Mouse (Mus musculus) adrenal gland, adult 8-10 months (tissue): ENCODE data around the gene Ccdc34. TPM values are rescaled to one million over a fixed set of nuclear protein-coding genes. Genes with fewer than 3 reads are reported as not detected.
A peak's percentile ranks its signal among the peaks of the same experiment; 100 is the strongest.

Experiments used
- DNase-seq: peaks from one replicate; pipeline ENCODE4 v3.0.0; 2022
- total RNA-seq, 4 experiments: library from RNA; stranded (reverse); gene quantifications; 2 replicates each; pipeline ENCODE4 v1.2.4; 2022

Ccdc34 gene
- 10 to 100 TPM in 2 of 4 experiments, 1 to 10 TPM in 2; 5.1 to 10.5 (median 8.9) TPM for total RNA-seq

DNA sequence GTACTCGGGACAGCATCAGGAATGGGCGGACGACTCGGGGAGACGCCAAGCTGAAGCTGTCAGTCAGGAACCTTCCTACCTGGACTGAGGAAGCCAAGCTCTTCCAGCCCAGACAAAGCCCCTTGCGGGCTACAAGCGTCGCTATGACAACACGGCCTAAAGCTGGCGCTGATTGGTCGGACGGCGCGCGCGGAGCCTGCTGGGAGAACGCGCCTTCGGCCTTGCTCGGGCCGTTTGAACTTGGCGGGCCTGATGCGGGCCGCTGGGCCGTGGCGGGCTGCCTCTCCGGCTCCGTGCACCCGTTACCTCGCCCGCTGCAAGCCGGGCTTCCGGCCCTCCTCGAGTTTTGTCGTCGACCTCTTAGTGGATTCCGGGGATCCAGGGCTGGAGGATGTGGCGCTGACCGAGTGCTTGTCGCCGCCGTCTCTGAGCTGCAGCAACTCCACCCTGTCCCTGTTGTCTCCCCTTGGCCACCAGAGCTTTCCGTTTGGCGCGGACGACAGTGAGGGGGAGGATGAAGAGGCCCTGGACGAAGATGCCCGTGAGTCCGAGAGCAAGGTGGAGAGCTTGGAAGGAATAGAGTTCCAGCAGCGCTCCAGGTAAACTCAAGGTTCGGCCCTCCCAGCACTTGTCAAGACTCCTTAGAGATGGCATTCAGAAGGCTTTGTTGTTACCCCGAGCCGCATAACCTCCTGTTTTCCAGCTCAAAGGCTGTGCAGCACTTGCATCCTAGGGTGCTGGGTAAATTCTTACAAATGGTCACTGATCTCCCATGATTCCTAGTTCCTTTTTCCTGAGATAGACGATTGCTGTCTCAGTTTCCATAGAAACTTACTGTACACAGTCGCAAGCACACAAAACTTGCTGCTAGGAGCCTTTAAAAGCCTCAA is at the start of gene Ccdc34:
Gene Ccdc34, plus strand, starts transcription at position 202 of the 890 bp plus-strand sequence.
- DNase-seq, result peak; percentile 86

DNA sequence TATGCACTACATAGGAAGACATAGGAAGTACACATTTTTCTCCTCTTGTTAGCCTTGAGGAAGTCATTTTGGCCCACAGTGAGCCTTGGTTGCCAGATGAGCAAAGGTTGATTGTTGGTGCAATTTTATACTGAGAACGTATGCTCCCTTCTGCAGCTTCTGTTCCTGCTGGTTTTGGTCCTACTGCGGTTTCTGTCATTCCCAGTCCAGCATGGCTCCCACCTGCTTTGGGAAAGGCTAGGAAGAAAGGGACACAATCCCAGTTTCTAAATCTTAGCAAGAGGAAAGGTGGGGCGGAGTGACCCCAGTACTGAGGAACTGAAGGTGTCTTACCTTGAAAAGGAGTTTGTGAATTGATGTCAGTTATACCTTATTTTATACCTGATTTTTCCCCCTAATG is 48.2 kb upstream of the Ccdc34 start:
- no peak for DNase-seq

DNA sequence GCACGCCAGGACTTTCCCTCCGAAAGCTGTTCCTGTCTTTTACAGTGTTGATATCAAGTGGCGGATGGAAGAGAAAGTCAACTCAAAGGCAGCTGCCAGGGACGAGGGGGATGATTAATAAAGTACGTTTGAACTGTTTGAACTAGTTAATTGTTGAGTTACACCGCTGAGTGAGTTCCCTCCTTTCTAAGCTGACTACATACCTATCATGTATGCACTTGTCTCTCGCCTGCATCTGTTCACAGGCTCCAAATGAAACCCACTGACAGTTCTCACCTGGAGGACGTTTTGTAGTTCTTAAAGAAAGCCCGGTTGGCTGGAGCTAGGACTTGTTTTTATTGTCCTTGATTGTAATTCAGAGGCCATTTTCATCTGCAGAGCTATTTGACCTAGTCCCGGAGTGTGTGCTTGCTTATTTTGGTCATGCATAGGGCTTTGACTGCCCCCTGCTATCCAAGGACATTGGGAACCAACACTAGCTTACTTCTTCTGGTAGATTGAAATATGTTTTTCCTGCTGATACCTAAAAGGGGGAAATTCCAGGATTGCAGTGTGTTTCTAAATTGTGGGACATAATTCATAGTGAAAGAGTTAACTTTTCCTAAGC is 47.6 kb upstream of the Ccdc34 start:
- no peak for DNase-seq

DNA sequence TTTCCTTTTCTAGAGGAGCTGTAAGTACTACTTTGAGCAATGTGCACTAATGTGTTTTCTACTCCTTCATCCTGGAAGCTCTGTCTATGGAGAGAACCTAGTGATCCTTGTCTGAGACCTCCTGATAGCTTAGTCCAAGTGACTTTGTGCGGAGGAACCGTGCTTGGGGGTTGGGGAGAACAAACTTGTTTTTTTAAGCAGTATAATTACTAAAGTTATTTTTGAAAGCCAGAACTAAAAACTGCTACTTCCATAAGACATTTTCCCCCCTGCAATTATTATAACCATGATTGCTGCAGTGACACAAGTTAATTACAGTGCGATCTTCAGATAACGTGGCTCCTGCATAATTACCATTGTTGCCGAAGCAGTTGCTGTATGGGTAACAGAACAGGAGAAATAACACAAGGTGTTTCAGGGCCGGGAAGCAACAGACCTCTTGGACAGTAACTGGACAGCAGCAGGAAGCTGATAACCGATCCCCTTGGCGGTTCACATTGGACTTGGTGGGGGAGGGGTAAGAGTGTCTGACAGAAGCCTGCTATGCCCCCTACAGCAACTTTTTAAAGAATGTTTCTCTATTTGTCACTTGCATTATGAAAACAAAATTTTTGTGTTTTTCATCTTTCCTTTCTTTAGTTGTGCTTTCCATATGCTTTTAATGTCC is 46.7 kb upstream of the Ccdc34 start:
- no peak for DNase-seq

DNA sequence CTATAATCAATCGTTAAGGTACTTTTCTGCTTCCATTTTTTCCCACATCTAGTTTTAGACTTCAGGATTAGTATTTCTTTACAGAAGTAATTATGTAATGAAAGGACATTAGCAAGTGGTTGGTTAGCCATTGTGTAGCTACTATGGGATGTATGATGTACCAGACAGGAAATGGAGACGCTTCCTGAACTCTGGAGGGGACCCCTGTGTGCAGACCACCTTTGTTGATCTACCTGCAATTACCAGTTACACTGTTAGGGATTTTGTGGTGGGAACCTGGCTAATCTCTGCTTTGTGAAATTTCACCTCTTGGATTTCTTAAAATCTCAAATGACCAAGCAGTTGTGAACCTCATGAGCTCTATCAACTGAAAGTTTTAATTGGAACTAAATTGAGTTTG is 45.3 kb upstream of the Ccdc34 start:
- no peak for DNase-seq

DNA sequence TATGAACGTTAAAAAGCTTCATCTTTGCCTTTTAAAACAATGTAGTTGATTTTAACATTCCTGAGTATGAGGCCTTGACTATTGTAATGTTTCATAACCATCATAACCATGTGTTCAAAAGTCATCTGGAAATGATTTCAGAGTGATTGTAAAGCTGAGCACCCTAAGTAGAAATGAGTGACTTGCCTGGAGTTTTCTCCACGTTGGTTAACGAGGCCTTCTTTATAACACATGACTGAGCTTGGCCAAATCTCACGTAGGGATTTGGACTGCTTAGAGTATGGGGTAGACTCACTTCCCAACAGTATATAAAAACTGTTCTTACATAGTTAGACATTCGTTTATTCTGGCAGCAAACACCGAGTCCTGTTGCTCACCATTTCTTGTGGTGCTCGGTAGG is 44.7 kb upstream of the Ccdc34 start:
- DNase-seq, result no peak

DNA sequence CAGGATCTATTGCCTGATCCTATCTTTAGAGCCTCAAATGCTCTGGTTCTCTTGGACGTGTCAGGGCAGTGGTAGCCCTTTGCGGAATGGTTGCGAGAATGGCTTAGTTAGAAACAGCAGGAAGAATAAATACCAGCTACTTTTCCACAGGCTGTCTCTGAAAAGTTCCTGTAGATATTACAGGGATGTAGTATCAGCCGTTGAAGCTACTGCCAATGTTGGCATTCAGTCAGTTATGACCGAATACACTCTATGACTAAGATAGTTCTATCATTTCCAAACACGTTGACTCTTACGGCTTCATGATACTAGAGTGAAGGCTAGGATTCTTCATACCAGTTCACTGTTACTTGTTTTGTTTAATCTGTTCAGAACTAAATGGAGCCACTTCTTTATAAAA is 42.8 kb upstream of the Ccdc34 start:
- no peak for DNase-seq

DNA sequence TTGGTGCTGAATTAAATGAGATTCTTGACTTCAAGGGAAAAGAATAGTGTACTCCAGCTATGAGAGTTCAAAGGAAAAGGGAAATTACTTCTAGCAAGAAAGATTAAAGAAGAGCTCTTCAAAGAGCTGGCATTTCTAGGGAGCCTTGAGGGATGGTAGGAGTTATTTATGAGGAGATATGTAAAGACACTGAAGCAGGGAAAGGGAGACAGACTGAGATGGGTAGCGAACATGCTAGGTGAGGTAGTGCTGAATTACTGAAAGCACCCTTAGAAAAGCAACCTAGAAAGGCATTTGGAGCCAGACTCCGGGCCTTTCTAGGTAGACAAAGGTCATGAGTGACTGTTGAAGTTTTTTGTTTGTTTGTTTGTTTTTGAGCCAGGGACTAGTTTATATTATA is 41.4 kb upstream of the Ccdc34 start:
- no peak for DNase-seq

DNA sequence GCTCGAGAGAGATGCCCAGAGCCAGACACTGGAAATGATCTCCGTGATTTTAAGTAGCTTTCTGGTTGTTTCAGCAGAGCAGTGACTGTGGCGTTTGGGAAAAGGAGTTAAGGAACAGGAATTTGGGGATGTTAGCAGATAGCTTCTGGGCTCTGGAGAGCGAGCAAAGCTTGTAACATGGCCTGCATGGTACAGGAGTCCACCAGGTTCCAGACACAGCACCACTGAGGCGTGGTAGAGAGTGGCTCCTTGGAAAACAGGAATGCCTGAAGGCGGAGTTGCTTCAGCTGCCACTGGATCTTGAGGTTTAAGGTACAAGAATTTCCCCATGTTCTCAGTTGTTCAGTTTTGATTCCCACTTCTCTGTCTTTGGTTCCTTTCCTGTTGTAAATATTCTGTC is 40.3 kb upstream of the Ccdc34 start:
- no peak for DNase-seq

DNA sequence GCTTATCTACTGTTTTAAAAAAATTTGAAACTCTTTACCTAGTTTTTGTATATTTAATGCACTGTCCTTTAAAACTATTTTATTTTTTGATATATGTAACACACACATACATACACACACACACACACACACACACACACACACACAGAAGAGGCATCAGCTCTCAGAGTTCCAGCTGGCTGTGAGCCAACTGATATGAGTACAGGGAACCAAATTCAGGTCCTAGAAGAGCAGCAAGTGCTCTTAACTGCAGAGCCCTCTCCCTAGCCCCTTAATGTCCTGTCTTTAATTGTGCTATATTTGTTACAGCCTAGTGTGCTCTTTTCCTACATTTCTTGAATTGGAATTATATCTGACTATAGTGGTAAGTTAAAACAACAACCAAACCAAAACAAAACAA is 38.4 kb upstream of the Ccdc34 start:
- no peak for DNase-seq

DNA sequence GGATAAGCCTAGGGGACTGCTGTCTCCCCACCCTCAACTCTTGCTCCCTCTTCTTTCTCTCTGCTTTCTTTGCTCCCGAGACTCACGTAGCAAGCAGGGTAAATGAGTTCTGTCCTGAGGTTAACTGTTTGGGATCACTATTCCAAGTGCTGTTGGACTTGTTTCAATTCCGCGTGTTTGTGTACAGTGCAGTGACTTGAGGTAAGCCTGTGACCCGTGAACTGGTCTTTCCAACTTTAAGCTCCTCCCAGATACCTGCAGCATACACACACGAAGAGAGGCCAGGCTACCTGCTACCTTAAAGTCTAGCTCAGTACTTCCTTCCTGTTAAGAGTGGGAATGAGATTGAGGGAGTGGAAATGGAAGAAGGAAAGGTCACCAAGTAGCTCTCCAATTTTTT is 34.2 kb upstream of the Ccdc34 start:
- DNase-seq, result no peak

DNA sequence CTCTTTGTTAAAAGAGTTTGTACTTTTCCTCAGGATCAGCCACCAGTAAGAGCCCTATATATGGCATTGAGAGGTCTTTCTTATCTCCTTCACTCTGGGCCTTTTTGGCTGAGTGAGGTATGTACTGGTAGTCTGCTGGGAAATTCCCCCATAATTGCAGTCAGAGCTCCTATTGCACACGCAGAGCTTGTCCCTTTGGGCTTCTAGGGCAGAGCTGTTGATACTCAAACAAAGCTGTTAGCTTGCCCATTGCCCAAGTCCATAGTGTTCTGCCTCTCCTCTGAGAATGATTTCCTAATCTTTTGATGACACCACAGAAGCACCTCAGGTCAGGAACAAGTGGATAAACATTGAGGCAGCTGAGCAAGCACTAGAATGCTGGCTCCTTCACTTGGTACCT is 32.7 kb upstream of the Ccdc34 start:
- no peak for DNase-seq

DNA sequence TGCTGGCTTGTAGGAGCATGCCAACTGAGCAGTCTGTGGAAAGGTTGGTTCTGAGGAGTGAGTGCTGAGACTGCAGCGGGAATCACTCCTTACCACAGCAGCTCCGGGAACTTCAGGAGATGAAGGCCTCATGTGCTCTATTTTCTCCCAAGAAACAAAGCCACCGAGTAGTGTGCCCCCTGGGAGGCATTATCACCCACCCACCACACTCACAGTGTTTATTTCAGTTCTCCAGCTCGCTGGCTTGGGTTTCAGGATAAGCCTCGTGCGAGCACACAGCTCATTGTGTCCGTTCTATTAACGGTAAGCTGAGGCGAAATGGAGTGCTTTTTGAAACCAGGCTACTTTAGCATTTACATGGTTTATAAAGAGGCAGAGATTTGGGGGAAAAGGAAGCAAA is 32.1 kb upstream of the Ccdc34 start:
- DNase-seq, result no peak

DNA sequence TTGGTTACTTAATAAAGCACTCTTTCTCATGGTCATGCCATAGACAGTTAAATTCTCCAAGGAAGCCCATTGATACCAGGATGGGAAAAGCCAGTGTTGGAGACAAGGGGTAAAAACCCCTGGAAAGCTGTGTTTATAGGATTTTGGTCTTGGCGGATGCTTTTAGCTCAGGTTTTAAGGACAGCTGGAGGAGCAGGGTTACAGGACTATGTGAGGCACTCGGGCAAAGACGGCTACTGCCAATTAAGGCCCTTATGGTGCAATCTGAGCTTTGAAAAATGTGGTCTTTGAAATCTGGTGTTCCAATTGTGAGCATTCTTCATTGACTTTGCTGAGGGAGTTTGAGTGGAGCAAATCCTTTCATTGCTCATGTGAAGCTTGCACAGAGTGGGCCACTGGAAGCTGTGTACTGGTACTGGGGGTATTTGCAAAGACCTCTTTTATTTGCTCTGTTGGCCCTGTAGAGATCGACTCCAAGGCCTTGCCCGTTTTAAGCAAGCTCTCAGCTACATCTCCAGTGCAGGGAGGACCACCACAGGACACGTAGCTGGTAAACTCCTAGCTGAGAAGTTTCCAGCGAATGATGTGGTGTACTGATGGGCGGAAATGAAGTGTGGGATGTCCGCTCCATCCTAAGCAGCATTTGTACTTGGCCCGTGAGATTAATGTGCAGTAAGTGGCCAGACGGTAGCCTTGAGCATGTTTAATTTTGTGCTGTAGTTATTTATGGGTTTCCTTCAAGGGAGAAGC is 31.4 kb upstream of the Ccdc34 start:
- DNase-seq, result no peak

DNA sequence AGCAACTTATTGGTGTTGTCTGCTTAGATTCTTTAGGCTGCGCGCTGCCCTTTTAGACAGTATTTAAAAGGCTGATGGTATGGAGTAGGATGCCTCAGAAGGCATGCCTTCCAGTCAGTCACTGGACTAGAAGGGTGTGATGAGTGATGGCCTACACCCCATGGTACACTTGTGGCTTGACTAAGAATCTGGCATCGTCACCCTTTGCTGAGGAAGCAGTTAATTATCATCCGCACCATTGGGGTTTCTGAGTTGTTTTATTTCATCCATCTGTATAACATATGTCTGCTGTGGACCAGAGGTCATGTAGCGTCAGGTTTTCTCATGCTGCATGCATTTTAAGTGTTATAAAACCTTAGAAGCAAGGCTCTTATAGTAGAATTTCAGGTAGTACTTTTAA is 29.7 kb upstream of the Ccdc34 start:
- DNase-seq, result no peak

DNA sequence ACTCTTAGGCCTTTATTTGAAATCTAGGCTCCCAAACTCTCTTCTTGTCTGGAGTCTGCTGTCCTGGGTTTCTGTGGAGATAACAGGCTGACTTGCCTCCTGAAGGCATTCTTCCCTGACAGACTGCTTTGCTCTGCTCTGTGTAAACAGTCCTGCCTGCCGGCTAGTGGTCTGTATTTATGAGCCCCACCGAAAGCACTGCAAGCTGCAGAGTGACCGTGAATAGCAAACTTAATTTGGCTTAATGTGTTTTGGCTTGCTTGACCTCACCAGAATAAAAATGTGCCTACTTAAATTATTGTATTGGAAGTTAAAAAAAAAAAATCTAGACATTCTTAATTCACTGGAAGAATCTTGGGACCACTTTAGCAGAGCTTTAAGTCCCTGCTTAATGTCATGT is 28.4 kb upstream of the Ccdc34 start:
- no peak for DNase-seq

DNA sequence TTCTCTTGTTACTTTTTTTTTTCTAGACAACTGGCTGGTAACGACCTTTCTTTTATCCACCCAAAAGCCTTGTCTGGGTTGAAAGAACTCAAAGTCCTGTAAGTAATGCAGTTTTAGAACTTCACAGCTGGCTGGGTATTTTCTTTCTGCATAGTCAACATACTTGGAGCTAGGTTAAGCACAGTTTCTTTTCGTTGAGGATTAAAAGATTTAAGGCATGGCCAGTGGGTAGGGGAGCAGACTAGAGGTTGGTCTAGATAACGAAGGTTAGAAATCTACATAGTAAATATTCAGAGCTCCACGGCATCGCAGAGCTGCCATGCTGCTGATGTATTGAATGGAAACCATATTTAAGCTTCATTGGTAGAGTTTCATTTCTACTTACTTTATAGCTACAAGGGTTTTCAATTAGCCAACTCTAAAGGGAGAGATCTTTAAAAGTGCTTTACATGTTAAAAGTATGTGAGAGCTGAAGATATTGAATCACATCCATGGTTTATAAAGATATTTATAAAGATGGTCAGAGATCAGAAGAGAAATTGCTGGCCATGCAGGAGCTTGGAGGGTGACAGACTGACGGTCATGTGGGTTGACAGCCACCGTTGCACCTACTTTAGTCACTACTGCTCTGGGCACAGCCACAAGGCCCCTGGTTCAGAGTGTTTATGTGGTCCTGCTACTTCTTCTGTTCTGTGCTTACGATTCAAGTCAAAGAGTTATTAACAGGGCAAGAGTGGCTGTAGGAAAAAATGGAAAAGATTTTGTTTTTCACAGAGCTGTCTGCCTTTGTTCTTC is 27.7 kb upstream of the Ccdc34 start:
- DNase-seq, result no peak

DNA sequence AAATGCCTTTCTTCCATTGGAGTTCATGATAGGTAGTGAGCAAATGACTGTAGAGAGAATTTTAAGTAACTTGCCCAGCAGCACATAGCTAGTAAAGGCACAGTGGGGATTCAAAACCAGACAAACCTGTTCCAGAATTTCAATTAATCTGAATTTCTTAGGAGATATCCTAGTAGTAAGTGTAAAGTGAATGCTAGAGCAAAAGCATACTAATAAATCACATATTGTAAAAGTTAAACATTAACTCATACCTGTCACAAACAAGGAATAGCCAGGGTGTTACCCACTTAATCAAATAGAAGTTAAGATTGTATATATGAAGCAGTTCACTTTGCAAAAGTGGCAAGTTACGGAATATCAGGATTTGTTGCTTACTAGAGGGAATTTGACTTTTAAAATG is 25.9 kb upstream of the Ccdc34 start:
- no peak for DNase-seq

DNA sequence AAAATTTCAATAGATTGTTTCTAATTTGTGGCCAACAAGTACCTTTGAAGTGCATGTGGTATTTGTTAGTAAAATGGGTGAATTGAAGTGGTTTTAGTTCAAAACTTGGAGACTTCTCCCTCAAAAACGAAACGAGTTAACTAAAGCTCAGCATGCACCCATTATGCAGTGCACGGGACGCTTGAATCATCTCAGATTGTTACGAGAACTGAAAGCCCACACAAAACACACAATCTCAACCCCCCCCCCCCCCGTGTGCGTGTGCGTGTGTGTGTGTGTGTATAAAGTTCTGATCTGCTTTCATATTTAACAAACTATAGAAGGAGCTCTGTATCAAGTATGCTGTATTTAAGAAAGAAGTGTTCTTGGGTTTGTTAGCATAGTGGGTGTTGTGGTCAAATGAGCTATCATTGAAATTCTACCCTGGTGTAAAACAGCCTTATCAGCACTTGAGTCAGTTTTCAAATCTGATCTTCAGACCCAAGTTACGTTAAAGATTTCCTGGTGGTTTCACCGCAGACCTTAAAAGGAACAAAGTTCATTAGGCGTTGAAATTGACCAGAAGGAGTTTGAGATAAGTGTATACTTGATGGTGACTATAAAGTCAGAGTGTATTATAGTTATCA is 25.1 kb upstream of the Ccdc34 start:
- no peak for DNase-seq

DNA sequence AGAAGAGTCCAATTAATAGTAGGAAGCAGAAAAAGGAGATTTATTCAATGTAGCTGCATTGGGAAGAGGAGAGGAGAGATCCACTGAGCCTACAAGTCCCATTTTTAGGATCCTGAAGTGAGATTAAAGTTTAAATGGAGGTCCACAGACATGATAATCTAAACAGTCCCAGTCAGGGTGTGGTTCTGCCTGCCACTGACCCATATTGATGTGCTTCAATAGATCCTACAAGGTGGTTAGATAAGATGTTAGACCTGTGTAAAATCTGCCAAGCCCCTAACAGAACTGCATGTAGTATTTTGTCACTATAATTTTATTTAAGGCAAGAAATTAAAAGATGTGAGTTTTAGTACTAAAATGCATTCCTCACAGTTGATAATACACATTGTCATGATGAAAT is 24.2 kb upstream of the Ccdc34 start:
- DNase-seq, result no peak

DNA sequence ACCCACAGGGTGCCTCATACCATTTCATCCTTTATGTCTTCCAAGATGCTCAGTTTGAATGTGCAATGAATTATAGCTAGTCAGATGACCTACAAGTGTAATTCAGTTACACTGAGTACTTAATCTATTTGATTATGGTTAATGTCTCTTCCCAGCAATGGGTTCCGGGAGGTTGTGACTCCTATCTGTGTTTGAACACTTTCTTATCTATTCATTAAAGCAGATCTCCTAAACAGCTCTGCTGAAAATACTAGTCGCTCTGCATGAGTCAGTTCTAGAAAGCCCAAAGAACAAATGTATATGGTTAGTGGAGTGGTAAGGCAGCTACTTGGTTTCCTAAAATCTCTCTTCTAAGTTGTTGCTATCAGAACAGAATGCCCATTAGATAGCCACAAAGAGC is 22.6 kb upstream of the Ccdc34 start:
- no peak for DNase-seq

DNA sequence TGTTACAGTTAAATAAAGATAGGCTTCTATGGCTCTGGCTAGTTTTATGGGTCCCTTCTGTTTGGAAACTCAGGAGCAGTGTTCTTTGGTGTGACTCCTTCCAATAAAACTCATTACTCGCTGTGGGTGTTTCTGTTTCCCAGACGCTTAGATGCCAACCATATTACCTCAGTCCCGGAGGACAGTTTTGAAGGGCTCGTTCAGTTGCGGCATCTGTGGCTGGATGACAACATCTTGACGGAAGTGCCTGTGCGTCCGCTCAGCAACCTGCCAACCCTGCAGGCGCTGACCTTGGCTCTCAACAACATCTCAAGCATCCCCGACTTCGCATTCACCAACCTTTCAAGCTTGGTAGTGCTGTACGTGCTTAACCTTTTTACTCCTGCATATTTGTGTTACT is 21.2 kb upstream of the Ccdc34 start:
- DNase-seq, result peak; percentile 67
